Mouse (Mus musculus) testis, adult 2 months (tissue): ENCODE data around the gene Nisch. TPM values are rescaled to one million over a fixed set of nuclear protein-coding genes. Genes with fewer than 3 reads are reported as not detected.
A peak's percentile ranks its signal among the peaks of the same experiment; 100 is the strongest.

Experiments
- H3K27ac ChIP-seq: fragments of 200-500 bp; 2 replicates; pipeline ENCODE4 v1.5.1; 2012; ENCODE audit warnings: low read depth, low read length; ENCODE audit not compliant: control insufficient read depth, insufficient read depth
- H3K27me3 ChIP-seq: fragments of 200-500 bp; 2 replicates; pipeline ENCODE4 v1.6.1; 2012; ENCODE audit warnings: mild to moderate bottlenecking, low read length, moderate library complexity; ENCODE audit not compliant: control insufficient read depth, insufficient read depth
- H3K36me3 ChIP-seq: fragments of 200-500 bp; 2 replicates; pipeline ENCODE4 v1.6.1; 2012; ENCODE audit warnings: mild to moderate bottlenecking, low read length; ENCODE audit not compliant: control insufficient read depth, insufficient read depth
- H3K4me1 ChIP-seq: fragments of 200-500 bp; 2 replicates; pipeline ENCODE4 v1.6.1; 2012; ENCODE audit warnings: low read length; ENCODE audit not compliant: control insufficient read depth, insufficient read depth
- H3K4me3 ChIP-seq: fragments of 200-500 bp; 2 replicates; pipeline ENCODE4 v1.5.1; 2012; ENCODE audit warnings: low read depth, mild to moderate bottlenecking, low read length, moderate library complexity, mixed read lengths; ENCODE audit not compliant: control insufficient read depth
- CTCF ChIP-seq: fragments of 200-500 bp; IDR thresholded peaks from 2 replicates; pipeline ENCODE4 v1.5.1; 2012; ENCODE audit warnings: low read depth, mild to moderate bottlenecking, inconsistent platforms, low read length, moderate library complexity; ENCODE audit not compliant: control insufficient read depth, insufficient read depth, insufficient replicate concordance
- POLR2A ChIP-seq: fragments of 200-500 bp; IDR thresholded peaks from 2 replicates; pipeline ENCODE4 v1.6.1; 2012; ENCODE audit warnings: low read depth, mild to moderate bottlenecking, inconsistent platforms, low read length, moderate library complexity; ENCODE audit not compliant: control insufficient read depth
- polyA plus RNA-seq: library from polyadenylated mRNA; depleted of rRNA; stranded (reverse); fragments of >200 nt; gene quantifications from 2 replicates; pipeline ENCODE4 v1.2.3, GENCODE M21; 2012

The Nisch gene
- polyA plus RNA-seq, 1 experiment: 62.1 TPM

DNA sequence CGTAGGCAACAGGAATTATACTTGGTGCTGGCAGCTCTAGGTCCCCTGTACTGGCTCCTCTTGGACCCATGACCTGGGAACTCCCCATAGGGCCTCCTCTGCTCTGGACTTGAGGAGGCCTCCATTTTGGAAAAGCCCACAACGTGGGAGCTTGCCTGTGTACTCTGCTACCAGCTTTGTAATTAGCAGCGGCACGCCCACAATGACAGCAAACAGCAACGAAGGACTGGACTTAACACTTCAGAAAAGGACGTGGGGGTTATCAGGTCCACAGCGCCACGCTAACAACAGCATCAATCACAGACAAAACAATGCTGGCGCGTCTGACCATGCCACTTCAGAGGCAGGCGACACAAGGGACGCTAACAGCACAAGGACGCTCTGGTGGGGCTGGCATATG is 45.8 kb downstream of the Nisch start:
- Histone ChIP-seq H3K4me3 (no peak overlapping the region), H3K27ac (no peak overlapping the region), H3K4me1 (no peaks in the 10 kb centered on the region), H3K36me3 (no peaks in the 10 kb centered on the region), H3K27me3 (no peaks in the 10 kb centered on the region)
- TF ChIP-seq CTCF (no peak), POLR2A (no peak)

GRCm38 (mm10) chr14:31169508-31169907 is 47.2 kb downstream of the Nisch start:
- no peaks in the 10 kb centered on the region for H3K4me1 ChIP-seq
- TF ChIP-seq POLR2A (no peak), CTCF (no peak)
- H3K27ac ChIP-seq: no peak overlapping the region
- H3K4me3 ChIP-seq: no peak overlapping the region
- no peaks in the 10 kb centered on the region for H3K27me3 ChIP-seq
- no peaks in the 10 kb centered on the region for H3K36me3 ChIP-seq

GRCm38 (mm10) chr14:31168425-31168824 is 48.3 kb downstream of the Nisch start, which contains the start of gene Stab1:
Gene Stab1 (minus strand): TSS chr14:31168641.
- no peak within 1 kb of the TSS for H3K27ac ChIP-seq
- no peaks in the 10 kb centered on the region for H3K4me1 ChIP-seq
- no peaks in the 10 kb centered on the region for H3K36me3 ChIP-seq
- TF ChIP-seq POLR2A (no peak), CTCF (no peak)
- no peak within 1 kb of the TSS; the same call in 1 of the 2 replicates for H3K4me3 ChIP-seq
- no peaks in the 10 kb centered on the region for H3K27me3 ChIP-seq

DNA sequence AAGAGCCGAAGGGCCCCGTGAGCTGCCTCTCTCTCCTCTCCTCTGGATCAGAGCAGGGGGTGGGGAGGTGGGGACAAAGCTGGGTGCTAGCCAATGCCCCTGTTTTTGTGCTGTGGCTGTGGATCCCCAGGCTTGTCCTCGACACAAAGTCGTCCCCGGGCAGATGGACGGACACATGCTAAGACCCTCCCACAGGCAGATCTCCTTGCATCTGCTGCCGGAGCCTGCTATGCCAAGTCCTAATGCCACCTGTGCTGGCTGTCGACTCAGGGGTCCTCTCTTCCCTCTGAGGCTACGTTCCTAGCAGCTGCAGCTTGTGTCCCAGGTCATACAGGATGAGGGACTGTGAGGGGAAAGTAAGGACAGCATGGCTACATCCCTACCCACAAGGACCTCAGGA is 49.9 kb downstream of the Nisch start:
- Histone ChIP-seq H3K27ac (no peak overlapping the region; the same call in 1 of the 2 replicates), H3K4me3 (0 out of 2 replicates have a peak overlapping the region, but pooled peaks have one; percentile 6), H3K36me3 (no peaks in the 10 kb centered on the region), H3K4me1 (no peaks in the 10 kb centered on the region), H3K27me3 (no peaks in the 10 kb centered on the region)
- TF ChIP-seq POLR2A: no peak
- no peak for TF ChIP-seq CTCF

- H3K4me1 ChIP-seq: no peaks in the 10 kb centered on the region
- TF ChIP-seq POLR2A: no peak
- no peak for TF ChIP-seq CTCF
- no peak overlapping the region for H3K27ac ChIP-seq
- H3K27me3 ChIP-seq: no peaks in the 10 kb centered on the region
- no peaks in the 10 kb centered on the region for H3K36me3 ChIP-seq
- H3K4me3 ChIP-seq: no peak overlapping the region
Measured at GRCm38 (mm10) chr14:31165991-31166630, 50.6 kb downstream of the Nisch start.

- no peaks in the 10 kb centered on the region for H3K27me3 ChIP-seq
- no peaks in the 10 kb centered on the region for H3K4me1 ChIP-seq
- H3K4me3 ChIP-seq: no peak overlapping the region
- no peaks in the 10 kb centered on the region for H3K36me3 ChIP-seq
- TF ChIP-seq CTCF (no peak), POLR2A (no peak)
- H3K27ac ChIP-seq: no peak overlapping the region
Measured at GRCm38 (mm10) chr14:31165458-31165857, 51.3 kb downstream of the Nisch start.

- Histone ChIP-seq H3K36me3 (no peaks in the 10 kb centered on the region), H3K27me3 (no peaks in the 10 kb centered on the region), H3K27ac (no peak overlapping the region), H3K4me3 (no peak overlapping the region), H3K4me1 (no peaks in the 10 kb centered on the region)
- TF ChIP-seq POLR2A: no peak
Measured at GRCm38 (mm10) chr14:31165010-31165409, 51.7 kb downstream of the Nisch start.
